Mouse (Mus musculus) liver, embryonic 13.5 days (tissue): ENCODE data around the gene Apob. TPM values are rescaled to one million over a fixed set of nuclear protein-coding genes. Genes with fewer than 3 reads are reported as not detected.
"Not testable (repeated sequence)": the region's sequence is repeated elsewhere in the genome, so short reads cannot be mapped to it uniquely, and the experiment has no call there.

Source experiments
- ATAC-seq: fragments of 200-750 bp; cut with Nextera tagmentation; 2 replicates; pipeline ENCODE4 v1.8.0; 2017; ENCODE audit warnings: low read depth, mild to moderate bottlenecking, moderate number of reproducible peaks, moderate library complexity
- DNase-seq: peaks from one replicate; pipeline ENCODE4 v3.0.0; 2022
- H3K27ac ChIP-seq: fragments of 300-500 bp; sonication (generic); 2 replicates; pipeline ENCODE4 v1.5.1; 2015; ENCODE audit warnings: moderate library complexity, mild to moderate bottlenecking, inconsistent platforms
- H3K27me3 ChIP-seq: fragments of 300-500 bp; sonication (generic); 2 replicates; pipeline ENCODE4 v1.6.1; 2015; ENCODE audit warnings: mild to moderate bottlenecking, inconsistent platforms
- H3K36me3 ChIP-seq: fragments of 300-500 bp; sonication (generic); 2 replicates; pipeline ENCODE4 v1.6.1; 2015; ENCODE audit warnings: mild to moderate bottlenecking, inconsistent platforms
- H3K4me1 ChIP-seq: fragments of 300-500 bp; sonication (generic); replicated peaks from 2 replicates; pipeline ENCODE4 v1.6.1; 2015; ENCODE audit warnings: inconsistent platforms
- H3K4me2 ChIP-seq: fragments of 300-500 bp; sonication (generic); 2 replicates; pipeline ENCODE4 v1.6.1; 2015; ENCODE audit warnings: inconsistent platforms, mild to moderate bottlenecking, moderate library complexity
- H3K4me3 ChIP-seq: fragments of 300-500 bp; sonication (generic); replicated peaks from 2 replicates; pipeline ENCODE4 v1.5.1; 2015; ENCODE audit warnings: mild to moderate bottlenecking, inconsistent platforms
- H3K9ac ChIP-seq: fragments of 300-500 bp; sonication (generic); 2 replicates; pipeline ENCODE4 v1.6.1; 2015; ENCODE audit warnings: mild to moderate bottlenecking, inconsistent platforms
- H3K9me3 ChIP-seq: fragments of 300-500 bp; sonication (generic); replicated peaks from 2 replicates; pipeline ENCODE4 v1.6.1; 2016; ENCODE audit warnings: inconsistent platforms
- whole genome bisulfite sequencing: fragments of 180-500 bp; shearing (Covaris S2); methylation state at CpG from one replicate; pipeline ENCODE4 v1.1.7; 2015; ENCODE audit not compliant: insufficient replicate concordance; 5-methylcytosine and 5-hydroxymethylcytosine counted together
- polyA plus RNA-seq: library from polyadenylated mRNA; unstranded; fragments of >200 nt; fragmentation: Nextera tagmentation; extraction: Ambion mirVana; gene quantifications from 2 replicates; pipeline ENCODE4 v1.2.1, GENCODE M21; 2015

Apob gene
- polyA plus RNA-seq, 1 experiment from 2014 or later: 39.1 TPM

DNA sequence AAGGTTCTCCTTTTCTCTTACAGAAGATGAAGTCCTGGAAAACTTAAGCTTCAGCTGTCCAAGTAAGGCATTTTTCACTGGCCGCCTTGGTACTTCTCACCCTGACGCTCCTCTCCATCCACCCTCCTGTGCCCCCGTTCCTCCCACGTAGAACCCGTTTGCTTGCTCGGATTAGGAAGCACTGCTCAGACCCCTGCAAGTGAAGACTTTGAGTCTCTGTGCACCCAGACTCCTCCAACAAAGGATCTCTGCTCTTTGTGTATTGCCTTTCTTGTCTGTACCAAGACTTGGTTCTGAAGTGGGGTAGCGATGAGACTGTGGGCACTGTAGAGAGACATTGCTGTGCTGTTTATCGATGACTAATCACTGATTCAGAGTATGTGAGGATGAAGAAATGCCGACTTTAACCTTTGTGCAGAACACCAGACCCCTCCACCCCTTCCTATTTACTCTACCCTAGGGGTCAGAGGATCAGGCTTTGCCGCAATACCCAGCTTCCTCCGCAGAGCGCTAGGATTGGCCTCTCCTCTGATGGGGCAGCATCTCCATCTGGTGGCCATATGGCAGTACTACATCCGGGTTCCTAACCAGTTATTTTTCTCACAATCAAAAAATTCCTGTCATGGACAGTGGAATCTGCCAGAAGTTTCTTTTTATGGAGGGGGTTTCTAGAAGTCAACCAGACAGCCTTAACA, 889 bp downstream of the Apob start:
- ATAC-seq: peak; percentile 82

DNA sequence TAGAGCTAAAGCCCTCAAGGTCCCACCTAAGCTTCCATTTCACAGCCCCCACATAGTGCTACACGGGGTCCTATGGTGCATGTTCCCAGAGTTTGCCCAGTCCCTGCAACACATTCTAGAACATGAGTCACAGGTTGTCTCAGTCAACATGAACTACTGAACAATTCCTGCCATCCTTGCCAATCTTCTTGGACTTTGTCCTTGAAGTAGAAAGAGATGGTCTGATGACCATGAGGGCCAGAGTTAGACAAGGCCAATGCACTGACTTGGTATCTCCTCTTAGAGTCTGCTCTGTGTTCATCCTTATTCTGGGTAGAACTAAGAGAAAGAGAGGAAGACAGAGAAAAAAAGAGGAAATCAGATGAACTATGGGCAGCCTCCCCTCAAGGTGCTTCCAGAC, 7.0 kb downstream of the Apob start:
- Histone ChIP-seq H3K4me1 (no peaks in the 10 kb centered on the region), H3K4me2 (no peak overlapping the region), H3K27ac (no peak overlapping the region), H3K4me3 (no peak overlapping the region), H3K27me3 (no peaks in the 10 kb centered on the region), H3K36me3 (peaks cover 9% of the 10 kb centered on the region; the same call in 1 of the 2 replicates), H3K9me3 (no peaks in the 10 kb centered on the region), H3K9ac (no peak overlapping the region)
- DNase-seq (no peak), ATAC-seq (no peak)
- 45% methylated on average over 1 of the region's 1 CpGs for WGBS

More for the DNA sequence above, 889 bp downstream of the Apob start:
- H3K4me2 ChIP-seq: peak overlapping the region; percentile 37
- H3K4me3 ChIP-seq: peak overlapping the region; percentile 52
- H3K27me3 ChIP-seq: no peaks in the 10 kb centered on the region
- H3K36me3 ChIP-seq: no peaks in the 10 kb centered on the region
- peak overlapping the region; percentile 54 for H3K9ac ChIP-seq
- H3K27ac ChIP-seq: peak overlapping the region; percentile 63
- peaks cover 3% of the 10 kb centered on the region; the same call in 1 of the 2 replicates for H3K4me1 ChIP-seq
- no peaks in the 10 kb centered on the region for H3K9me3 ChIP-seq
- whole genome bisulfite sequencing: 46% methylated on average over 13 of the region's 13 CpGs
- peak; percentile 9 for DNase-seq

DNA sequence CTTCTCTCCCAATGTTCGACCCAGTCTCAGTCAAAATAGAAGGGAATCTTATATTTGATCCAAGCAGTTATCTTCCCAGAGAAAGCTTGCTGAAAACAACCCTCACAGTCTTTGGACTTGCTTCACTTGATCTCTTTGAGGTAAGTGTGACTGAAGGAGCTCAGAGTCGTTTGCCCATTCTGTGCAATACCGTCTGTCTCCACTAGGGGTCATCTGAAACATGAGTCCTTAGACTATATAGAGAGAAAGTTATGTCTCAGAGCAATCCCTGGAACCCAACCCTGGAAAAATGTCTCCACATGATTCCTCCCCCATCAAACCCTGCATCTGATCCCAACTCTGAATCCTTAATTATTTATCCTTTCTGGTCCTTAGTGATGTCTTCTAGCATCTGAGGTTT, 13.4 kb downstream of the Apob start:
- Histone ChIP-seq H3K4me2 (no peak overlapping the region), H3K9ac (no peak overlapping the region), H3K4me1 (no peaks in the 10 kb centered on the region), H3K27ac (no peak overlapping the region), H3K9me3 (no peaks in the 10 kb centered on the region), H3K4me3 (no peak overlapping the region), H3K27me3 (no peaks in the 10 kb centered on the region), H3K36me3 (peaks cover 3% of the 10 kb centered on the region; the same call in 1 of the 2 replicates)
- ATAC-seq (no peak), DNase-seq (no peak)
- WGBS: 9% methylated on average over 3 of the region's 3 CpGs

DNA sequence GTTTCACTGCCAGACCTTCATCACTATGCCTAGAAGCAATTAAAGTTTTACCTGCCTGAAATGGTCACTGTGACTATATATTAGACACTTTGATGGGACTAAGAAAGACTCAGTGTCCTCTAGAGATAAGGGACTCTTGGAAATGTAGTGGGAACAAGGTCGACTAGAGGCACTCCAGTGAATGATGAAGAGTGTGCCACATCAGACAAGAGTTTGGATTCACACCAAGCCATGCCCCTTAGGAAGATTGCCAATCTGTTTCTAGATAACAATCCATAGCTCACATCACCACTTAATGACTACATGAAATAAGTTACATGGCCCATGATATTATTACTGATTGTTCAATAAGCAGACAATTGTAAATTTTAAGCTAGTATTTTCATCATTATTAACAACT, 14.1 kb downstream of the Apob start:
- DNase-seq (no peak), ATAC-seq (no peak)
- WGBS: 13% methylated on average over 1 of the region's 1 CpGs

DNA sequence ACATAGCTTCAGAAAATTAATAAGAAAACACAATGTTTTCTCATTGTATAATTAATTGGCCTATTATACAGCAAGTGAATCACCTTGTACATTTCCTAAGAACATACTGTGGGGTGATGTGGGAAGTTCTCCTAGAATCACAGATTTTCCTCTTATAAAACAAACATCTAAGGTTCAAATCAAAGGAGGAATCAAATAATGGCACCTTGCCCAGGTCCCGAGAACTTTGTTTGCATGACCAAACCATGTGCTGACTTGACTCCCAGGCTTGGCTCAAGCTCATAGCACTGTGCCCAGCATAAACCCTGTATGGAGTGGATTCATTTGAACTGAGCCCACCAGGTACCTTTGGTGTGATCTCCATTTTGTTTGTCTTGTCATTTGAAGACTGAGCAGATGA, 43.5 kb downstream of the Apob start:
- 50% methylated on average over 1 of the region's 1 CpGs for WGBS
- no peak overlapping the region for H3K9ac ChIP-seq
- ATAC-seq (no peak), DNase-seq (no peak)
- H3K4me2 ChIP-seq: no peak overlapping the region
- H3K4me3 ChIP-seq: no peak overlapping the region
- no peaks in the 10 kb centered on the region for H3K27me3 ChIP-seq
- no peaks in the 10 kb centered on the region for H3K36me3 ChIP-seq
- H3K4me1 ChIP-seq: no peaks in the 10 kb centered on the region
- H3K27ac ChIP-seq: no peak overlapping the region
- no peaks in the 10 kb centered on the region for H3K9me3 ChIP-seq

More for the DNA sequence above, 14.1 kb downstream of the Apob start:
- Histone ChIP-seq H3K36me3 (peaks cover 3% of the 10 kb centered on the region; the same call in 1 of the 2 replicates), H3K27me3 (no peaks in the 10 kb centered on the region), H3K27ac (no peak overlapping the region), H3K4me3 (no peak overlapping the region), H3K9me3 (no peaks in the 10 kb centered on the region), H3K9ac (no peak overlapping the region), H3K4me1 (no peaks in the 10 kb centered on the region), H3K4me2 (no peak overlapping the region)

DNA sequence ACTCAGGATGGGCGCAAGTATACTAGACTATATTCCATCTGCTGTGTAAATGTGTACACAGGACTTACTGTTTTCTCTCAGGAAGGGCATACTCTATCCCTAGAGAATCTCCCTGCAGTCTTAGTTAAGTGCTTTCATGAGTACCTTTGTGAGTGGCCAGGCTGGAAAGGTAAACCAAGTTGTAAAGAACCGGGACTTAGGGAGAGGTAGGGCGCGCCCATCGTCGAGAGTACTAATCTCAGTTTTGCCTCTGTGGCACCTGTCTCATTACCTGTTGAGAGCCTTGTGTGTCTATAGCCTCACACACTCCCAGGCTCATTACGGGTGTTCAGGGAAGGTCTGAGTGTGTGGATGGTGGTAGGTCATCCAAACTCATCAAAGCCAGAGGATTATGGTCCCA, 52.1 kb downstream of the Apob start:
- Histone ChIP-seq H3K9ac (no peak overlapping the region), H3K27ac (no peak overlapping the region), H3K27me3 (no peaks in the 10 kb centered on the region), H3K36me3 (no peaks in the 10 kb centered on the region), H3K9me3 (no peaks in the 10 kb centered on the region), H3K4me3 (no peak overlapping the region), H3K4me2 (no peak overlapping the region), H3K4me1 (no peaks in the 10 kb centered on the region)
- DNase-seq (no peak), ATAC-seq (no peak)
- 63% methylated on average over 7 of the region's 7 CpGs for WGBS

DNA sequence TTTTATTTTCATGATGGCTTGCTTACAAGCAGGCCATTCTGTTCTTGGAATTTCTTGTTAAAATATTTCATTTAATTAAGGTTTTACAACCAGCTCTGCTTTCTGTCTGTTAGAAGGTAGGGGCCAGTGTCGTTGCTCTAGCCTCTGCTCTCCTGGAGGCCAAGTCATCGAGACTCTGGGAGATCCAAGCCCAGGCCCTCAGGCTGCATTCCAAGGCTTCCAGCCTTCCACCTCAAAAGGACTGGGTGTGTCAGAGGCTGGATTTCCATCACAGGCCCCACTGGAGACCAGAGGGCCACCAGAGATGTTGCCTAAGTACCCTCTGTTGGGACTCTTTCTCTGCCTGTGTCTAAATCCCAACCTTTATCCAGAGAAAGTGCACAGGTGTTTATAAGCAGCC, 52.6 kb downstream of the Apob start:
- H3K27ac ChIP-seq: no peak overlapping the region
- H3K4me1 ChIP-seq: no peaks in the 10 kb centered on the region
- no peak overlapping the region for H3K4me3 ChIP-seq
- no peak overlapping the region for H3K4me2 ChIP-seq
- H3K36me3 ChIP-seq: no peaks in the 10 kb centered on the region
- no peak overlapping the region for H3K9ac ChIP-seq
- ATAC-seq (no peak), DNase-seq (no peak)
- H3K27me3 ChIP-seq: no peaks in the 10 kb centered on the region
- H3K9me3 ChIP-seq: no peaks in the 10 kb centered on the region
- WGBS: 42% methylated on average over 2 of the region's 2 CpGs

DNA sequence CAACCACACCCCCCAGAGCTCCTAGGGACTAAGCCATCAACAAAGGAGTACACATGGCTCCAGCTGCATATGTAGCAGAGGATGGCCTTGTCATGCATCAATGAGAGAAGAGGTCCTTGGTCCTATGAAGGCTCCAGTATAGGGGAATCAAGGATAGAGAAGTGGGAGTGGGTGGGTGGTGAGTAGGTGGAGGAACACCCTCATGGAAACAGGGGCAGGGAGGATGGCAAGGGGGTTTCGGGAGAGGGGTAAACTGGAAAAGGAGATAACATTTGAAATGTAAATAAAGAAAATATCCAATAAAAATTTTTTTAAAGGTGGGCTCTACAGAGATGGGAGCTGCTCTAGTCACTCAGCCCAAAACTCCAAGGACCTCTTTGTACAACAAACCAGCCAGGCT, 53.7 kb downstream of the Apob start:
- not testable (repeated sequence) for H3K36me3 ChIP-seq, H3K27me3 ChIP-seq, H3K27ac ChIP-seq, ATAC-seq, DNase-seq, H3K4me3 ChIP-seq, H3K9me3 ChIP-seq, H3K4me2 ChIP-seq, H3K9ac ChIP-seq, H3K4me1 ChIP-seq
- 69% methylated on average over 1 of the region's 1 CpGs for WGBS

DNA sequence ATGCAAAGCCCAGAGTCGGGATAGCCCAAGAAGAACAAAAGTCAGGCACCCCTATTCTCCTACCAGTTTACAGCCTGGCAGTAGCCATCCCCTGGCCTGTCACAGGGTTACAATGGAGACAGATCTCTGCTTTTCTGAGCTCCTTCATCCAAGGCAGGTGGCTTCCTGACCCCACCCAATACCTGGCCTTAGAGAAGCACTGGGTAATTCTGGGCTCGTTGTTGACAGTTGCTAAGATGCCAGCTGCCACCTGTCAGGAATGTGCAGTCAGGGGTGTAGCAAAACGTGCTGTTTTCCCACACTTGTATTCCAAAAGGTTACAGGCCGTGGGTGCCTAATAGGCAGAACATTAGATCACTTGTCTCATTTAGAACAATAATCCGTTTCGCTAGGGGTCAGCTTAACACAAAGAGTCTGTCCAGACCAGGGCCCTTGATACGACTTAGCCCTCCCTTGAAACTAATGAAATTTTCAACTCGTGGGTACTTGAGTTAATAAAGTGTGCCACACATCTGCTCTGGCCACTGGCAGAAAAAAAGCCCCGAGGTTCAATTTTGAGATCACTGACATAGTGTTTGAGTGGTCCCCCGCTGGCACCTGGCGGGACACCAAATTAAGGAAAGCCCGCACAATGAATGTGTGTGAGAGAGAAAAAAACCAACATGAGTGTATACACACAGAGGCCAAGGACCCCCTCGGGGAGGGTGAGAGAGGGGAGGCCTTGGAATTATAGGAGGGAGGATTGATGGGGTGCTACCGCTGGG, 54.3 kb downstream of the Apob start:
- Histone ChIP-seq H3K36me3 (no peaks in the 10 kb centered on the region), H3K27ac (no peak overlapping the region), H3K4me2 (no peak overlapping the region), H3K9ac (no peak overlapping the region), H3K4me3 (no peak overlapping the region), H3K27me3 (no peaks in the 10 kb centered on the region), H3K9me3 (no peaks in the 10 kb centered on the region), H3K4me1 (no peaks in the 10 kb centered on the region)
- no peak for DNase-seq
- ATAC-seq: no peak
- WGBS: 58% methylated on average over 14 of the region's 14 CpGs

DNA sequence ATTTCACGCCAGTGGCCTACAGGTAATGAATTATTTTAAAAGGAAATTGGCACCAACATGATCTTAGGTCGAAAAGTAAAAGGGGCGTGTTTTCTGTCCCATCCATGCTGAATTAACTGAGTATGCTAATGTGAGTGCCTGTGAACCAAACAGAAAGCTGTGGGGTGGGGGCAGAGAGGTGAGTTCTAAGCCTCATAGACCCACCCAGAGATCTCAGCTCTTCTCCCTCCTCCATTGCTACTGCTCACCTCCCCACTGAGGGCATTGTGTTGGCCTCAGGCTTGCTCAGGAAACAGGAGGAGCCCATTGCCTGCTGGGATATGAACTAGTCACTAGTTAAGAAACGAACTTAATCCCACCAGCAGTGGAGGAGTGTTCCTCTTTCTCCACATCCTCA, 54.9 kb downstream of the Apob start:
- no peaks in the 10 kb centered on the region for H3K27me3 ChIP-seq

DNA sequence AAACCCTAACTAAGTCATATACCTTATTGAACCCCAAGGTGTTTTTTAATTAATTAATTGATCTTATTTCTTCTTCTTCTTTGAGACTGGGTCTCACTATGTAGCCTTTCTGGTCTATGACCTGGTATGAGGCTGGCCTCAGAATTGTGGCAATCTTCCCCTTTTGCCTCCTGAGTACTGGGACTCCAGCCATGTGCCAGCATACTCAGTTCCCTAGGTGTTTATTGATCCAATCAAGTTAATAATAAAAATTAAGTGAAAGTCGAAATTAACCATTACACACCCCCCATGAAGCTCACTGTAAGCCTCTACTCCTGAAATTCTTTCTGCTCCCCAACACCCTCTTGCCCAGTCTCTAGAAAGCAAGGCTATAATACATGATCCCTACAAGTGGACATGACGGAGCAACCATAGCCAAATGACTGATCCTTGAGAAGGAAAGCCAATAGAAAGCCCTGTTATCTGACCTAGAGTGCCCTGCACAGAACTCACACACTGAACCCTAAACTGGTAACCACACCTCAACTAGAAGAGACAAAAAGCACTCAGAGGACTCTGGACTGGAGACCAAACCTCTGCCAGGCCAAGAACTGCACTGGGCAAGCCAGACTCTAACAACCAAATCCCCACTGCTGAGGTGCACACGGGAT, 60.8 kb downstream of the Apob start:
- H3K36me3 ChIP-seq: no peaks in the 10 kb centered on the region
- no peaks in the 10 kb centered on the region for H3K9me3 ChIP-seq
- no peak overlapping the region for H3K4me2 ChIP-seq
- no peak overlapping the region for H3K9ac ChIP-seq
- no peak for DNase-seq
- no peak for ATAC-seq
- H3K27me3 ChIP-seq: no peaks in the 10 kb centered on the region
- WGBS: 43% methylated on average over 3 of the region's 3 CpGs
- H3K4me3 ChIP-seq: no peak overlapping the region
- H3K27ac ChIP-seq: no peak overlapping the region
- H3K4me1 ChIP-seq: no peaks in the 10 kb centered on the region

More for the DNA sequence above, 54.9 kb downstream of the Apob start:
- Histone ChIP-seq H3K9ac (no peak overlapping the region), H3K9me3 (no peaks in the 10 kb centered on the region), H3K36me3 (no peaks in the 10 kb centered on the region), H3K4me1 (no peaks in the 10 kb centered on the region), H3K27ac (no peak overlapping the region), H3K4me3 (no peak overlapping the region), H3K4me2 (no peak overlapping the region)
- DNase-seq (no peak), ATAC-seq (no peak)
- WGBS: 52% methylated on average over 4 of the region's 4 CpGs
